Mouse (Mus musculus) spleen, adult 2 months (tissue): ENCODE results near the gene Ophn1.

Experiments
- CTCF ChIP-seq: fragments of 200-500 bp; IDR thresholded peaks from 2 replicates; pipeline ENCODE4 v1.5.1; 2011; ENCODE audit warnings: mild to moderate bottlenecking, inconsistent platforms; ENCODE audit not compliant: insufficient read depth, insufficient read length, insufficient replicate concordance; ENCODE audit errors: extremely low read depth
- POLR2A ChIP-seq: fragments of 200-500 bp; IDR thresholded peaks from 2 replicates; pipeline ENCODE4 v1.6.1; 2011; ENCODE audit warnings: low read depth, low read length, inconsistent platforms

DNA sequence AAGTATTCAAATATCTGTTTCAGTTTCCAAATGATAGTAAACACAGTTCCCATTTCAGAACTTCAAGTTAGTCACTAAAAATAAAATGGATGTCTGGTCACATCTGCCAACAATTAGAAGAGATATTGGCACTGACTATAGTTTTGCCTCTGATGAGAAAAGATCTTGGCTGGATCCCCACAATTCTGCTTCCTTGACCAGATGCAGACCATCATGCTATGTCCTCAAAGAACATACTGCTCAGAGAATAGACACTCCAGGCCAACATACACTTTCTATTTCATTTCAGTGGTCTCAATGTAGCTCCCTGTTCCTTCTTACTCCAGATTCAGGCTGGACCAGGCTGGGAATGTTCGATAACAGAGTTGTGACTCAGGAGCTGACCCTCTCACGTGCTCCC, 375.5 kb downstream of the Ophn1 start:
- TF ChIP-seq CTCF (no peak), POLR2A (no peak)
